Mouse (Mus musculus): Measurements from ENCODE around the gene Zbtb12. TPM values are rescaled to one million over a fixed set of nuclear protein-coding genes. Genes with fewer than 3 reads are reported as not detected.
"Not testable (repeated sequence)": the region's sequence is repeated elsewhere in the genome, so short reads cannot be mapped to it uniquely, and the experiment has no call there.

The Zbtb12 gene
- total RNA-seq, 2 experiments from 2014 or later, result 0.78 to 1.0 TPM

- no peak for ATAC-seq (ENCODE audit: poor library complexity, severe bottlenecking)
Measured at GRCm38 (mm10) chr17:34899890-34900243, 20.6 kb downstream of the Zbtb12 start.

DNA sequence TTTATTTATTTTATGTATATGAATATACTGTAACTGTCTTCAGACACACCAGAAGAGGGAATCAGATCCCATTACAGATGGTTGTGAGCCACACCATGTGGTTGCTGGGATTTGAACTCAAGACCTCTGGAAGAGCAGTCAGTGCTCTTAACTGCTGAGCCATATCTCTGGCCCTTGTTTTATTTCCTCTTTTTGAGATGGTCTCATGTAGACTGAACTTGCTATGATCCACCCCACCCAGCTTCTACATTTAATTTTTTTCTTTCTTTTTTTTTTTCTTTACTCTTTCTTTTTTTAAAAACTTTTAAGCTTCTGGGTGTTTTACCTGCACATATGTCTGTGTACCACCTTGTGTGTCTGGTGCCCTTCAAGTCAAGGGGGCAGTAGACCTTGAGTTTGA, 21.5 kb downstream of the Zbtb12 start:
- ATAC-seq (ENCODE audit: poor library complexity, severe bottlenecking), result not testable (repeated sequence)

DNA sequence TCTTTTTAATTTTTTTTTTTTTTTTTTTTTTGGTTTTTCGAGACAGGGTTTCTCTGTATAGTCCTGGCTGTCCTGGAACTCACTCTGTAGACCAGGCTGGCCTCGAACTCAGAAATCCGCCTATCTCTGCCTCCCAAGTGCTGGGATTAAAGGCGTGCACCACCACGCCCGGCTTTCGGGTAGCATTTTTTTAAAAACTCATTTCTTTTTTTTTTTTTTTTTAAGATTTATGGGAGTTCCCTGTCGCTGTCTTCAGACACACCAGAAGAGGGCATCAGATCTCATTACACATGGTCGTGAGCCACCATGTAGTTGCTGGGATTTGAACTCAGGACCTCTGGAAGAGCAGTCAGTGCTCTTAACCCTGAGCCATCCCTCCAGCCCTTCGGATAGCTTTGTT, 22.7 kb downstream of the Zbtb12 start:
- ATAC-seq (ENCODE audit: poor library complexity, severe bottlenecking), result not testable (repeated sequence)

DNA sequence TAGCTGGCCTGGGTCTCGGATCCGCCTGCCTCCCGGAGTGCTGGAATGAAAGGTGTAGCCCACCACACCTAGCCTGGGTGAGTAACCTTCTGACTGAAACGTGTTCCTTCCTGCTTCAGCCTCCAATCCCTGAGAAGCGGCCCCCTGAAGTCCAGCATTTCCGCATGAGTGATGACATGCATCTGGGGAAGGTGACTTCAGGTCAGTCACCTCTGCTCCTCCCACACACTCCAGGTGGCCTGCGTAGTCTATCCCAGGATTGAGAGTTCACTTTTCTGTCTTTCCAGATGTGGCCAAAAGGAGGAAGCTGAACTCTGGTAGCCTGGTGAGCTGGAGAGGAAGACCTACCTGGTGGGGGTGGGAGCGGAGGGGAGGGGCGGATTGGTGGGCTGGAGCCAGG, 23.6 kb downstream of the Zbtb12 start:
- ATAC-seq (ENCODE audit: poor library complexity, severe bottlenecking), result no peak

GRCm38 (mm10) chr17:34910982-34911381, 31.7 kb downstream of the Zbtb12 start:
- ATAC-seq (ENCODE audit: poor library complexity, severe bottlenecking), result no peak

DNA sequence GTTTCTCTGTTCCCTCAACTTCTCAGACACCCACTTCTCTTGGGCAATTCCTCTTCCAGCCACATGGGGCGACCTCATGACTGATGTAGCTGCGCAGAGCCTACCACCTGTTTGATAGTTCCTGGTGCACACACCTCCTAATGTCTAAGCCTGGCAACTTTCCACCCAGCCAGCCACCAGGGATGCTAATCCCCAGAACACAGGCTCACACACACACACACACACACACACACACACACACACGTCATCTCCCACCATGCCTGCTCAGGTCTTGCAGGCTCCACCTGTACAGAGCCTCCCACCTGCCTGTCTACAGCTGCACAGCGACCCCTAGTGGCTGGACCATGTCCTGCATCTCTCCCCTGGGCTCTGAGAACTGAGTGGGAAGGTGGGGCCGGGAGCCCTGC, 32.7 kb downstream of the Zbtb12 start:
- peak; percentile 92 for ATAC-seq (ENCODE audit: poor library complexity, severe bottlenecking)

DNA sequence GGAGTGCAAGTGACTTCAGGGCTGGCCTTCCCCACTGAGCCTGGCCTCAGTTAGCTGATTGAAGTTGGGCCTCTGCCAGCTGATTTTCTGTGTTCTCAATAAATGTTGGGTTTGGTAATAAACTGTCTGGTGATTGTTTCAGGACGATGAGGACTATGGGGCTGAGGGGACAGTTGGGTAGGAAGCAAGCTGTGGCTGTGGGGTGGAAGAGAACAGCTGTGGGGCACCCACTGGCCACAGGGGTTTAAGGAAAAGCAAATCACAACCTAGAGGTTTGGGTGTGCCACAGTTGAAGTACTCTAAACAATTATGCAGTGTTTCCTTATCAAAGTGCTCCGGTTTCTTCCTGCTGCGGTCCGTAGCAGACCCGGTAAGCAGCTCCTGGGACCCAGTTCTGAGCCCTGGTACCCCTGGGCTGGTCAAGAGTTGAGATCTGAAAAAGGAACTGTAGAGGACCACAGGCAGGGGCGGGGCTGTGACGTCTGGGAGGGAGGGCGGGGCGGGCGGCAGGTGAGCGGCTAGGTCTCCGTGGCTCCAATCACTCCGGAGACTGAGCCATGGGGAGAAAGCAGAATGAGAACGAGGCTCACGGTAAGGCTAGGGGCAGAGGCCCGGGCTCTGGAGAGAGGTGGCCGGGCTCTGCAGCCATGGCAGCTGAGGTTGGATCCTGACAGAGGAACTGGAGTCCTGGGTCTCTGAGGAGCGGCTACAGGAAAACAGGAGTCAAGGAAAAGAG, 34.8 kb downstream of the Zbtb12 start, which contains the start of gene Slc44a4:
Gene Slc44a4, plus strand, starts transcription at position 537 of the 736 bp plus-strand sequence.
- ATAC-seq (ENCODE audit: poor library complexity, severe bottlenecking), result no peak

DNA sequence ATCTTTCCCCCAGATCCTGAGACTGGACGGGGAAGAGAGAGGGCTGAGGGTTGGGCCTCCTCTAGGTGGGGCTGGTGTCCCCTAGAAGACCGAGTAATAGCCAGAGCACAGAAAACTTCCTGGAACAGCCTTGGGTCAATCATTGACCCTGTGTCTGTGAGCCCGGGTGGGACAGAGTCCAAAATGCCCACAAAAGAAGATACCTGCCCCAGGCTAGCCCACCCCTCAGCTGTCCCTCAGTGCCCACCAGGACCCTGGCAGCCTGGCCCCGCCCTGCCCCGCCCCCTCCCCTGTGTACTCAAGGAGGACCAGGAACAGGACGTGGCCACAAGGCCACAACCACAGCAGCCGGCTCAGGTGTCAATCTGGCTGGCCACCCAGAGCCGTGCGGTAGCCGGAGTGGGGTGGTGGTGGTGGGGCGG, 36.1 kb downstream of the Zbtb12 start:
- ATAC-seq (ENCODE audit: poor library complexity, severe bottlenecking), result peak; percentile 36

DNA sequence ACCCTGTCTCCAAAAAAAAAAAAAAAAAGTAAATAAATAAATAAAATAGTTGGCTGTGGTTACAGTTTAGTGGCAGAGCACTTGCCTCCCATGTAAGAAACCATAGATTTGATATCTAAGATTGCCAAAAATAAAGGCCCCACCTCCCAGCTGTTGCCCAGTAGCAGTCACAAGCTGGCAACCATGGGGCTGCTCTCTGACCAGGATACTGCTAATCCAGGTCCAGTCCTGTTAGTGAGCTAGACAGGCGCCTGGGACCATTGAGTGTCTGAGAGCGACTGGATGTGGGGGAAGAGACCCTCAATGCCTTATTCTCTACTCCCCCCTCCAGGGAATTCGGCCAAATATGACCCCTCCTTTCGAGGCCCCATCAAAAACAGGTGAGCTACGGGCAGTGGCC, 37.0 kb downstream of the Zbtb12 start:
- no peak for ATAC-seq (ENCODE audit: poor library complexity, severe bottlenecking)

- ATAC-seq (ENCODE audit: poor library complexity, severe bottlenecking), result no peak; the same call in 1 of the 2 replicates
Measured at GRCm38 (mm10) chr17:34917188-34917587, 37.9 kb downstream of the Zbtb12 start.

GRCm38 (mm10) chr17:34922939-34923338, 43.7 kb downstream of the Zbtb12 start:
- ATAC-seq (ENCODE audit: poor library complexity, severe bottlenecking), result 0 out of 2 replicates have a peak, but pooled peaks have one; percentile 38

GRCm38 (mm10) chr17:34924258-34924657, 45.0 kb downstream of the Zbtb12 start:
- no peak for ATAC-seq (ENCODE audit: poor library complexity, severe bottlenecking)

- ATAC-seq (ENCODE audit: poor library complexity, severe bottlenecking), result no peak
Measured at GRCm38 (mm10) chr17:34927306-34928019, 48.2 kb downstream of the Zbtb12 start.

GRCm38 (mm10) chr17:34928841-34929240, 49.6 kb downstream of the Zbtb12 start:
- no peak for ATAC-seq (ENCODE audit: poor library complexity, severe bottlenecking)

DNA sequence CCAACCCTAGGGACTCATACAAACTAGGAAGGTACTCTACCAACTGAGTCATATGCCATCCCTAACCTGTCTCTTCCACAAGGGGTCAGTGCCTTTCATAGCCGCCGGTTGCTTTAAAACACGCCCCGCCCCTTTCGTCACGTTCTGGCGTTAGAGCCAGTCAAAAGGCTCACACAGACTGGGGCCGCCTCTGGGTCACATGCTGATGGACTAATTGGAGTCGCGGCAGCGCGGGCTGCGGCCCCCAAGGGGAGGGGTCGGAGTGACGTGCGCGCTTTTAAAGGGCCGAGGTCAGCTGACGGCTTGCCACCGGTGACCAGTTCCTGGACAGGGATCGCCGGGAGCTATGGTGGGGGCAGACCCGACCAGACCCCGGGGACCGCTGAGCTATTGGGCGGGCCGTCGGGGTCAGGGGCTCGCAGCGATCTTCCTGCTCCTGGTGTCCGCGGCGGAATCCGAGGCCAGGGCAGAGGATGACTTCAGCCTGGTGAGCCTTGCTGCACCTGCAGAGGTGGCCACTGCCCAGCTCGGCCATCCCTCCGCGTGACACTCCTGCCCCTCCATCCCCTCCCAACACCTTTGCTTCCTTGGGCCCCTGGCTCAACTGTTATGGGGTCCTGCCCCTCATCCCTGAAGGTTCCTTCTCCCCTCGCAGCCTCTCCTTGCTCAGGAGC, 51.9 kb downstream of the Zbtb12 start, which contains the start of gene Neu1:
Gene Neu1, plus strand, starts transcription at position 193 of the 674 bp plus-strand sequence.
- peak; percentile 92 for ATAC-seq (ENCODE audit: poor library complexity, severe bottlenecking)

DNA sequence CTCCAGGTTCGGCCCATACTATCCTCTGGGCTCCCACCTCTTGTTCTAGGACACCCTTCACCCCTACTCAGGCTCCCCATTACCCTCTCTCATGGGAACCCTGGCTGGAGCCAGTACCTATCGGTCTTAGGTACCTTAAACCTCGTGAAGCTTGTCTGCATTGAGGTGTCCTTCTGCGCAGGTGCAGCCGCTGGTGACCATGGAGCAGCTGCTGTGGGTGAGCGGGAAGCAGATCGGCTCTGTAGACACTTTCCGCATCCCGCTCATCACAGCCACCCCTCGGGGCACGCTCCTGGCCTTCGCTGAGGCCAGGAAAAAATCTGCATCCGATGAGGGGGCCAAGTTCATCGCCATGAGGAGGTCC, 52.4 kb downstream of the Zbtb12 start:
- ATAC-seq (ENCODE audit: poor library complexity, severe bottlenecking), result no peak

GRCm38 (mm10) chr17:34932287-34932686, 53.0 kb downstream of the Zbtb12 start:
- ATAC-seq (ENCODE audit: poor library complexity, severe bottlenecking), result no peak

- no peak for ATAC-seq (ENCODE audit: poor library complexity, severe bottlenecking)
Measured at GRCm38 (mm10) chr17:34934031-34934430, 54.7 kb downstream of the Zbtb12 start.

GRCm38 (mm10) chr17:34934830-34935229, 55.5 kb downstream of the Zbtb12 start:
- ATAC-seq (ENCODE audit: poor library complexity, severe bottlenecking), result peak; percentile 53

DNA sequence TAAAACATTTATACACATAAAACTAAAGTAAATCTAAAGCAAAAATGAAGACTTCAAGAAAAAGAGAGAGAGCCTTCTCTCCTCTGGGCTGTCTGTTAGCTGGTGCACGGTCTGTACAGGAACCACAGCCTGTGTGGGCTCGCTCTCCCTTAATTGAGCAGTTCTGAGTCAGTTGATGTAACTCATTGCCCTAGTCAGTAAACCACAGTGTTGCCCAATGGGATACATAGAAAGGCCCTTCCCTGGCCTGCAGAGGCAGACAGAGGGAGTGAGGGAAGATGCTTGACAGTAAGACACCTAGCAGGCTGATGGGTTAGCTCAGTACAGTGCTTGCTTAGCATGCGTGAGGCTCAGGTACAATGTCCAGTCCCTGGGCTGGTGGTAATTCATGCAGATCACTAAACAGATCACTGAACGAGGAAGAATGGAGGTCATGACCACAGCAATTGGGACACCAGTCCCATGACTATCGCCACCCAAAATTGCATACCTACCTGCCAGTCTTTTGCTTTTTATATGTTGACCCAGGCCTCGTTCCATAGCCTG, 58.8 kb downstream of the Zbtb12 start:
- peak; percentile 83 for ATAC-seq (ENCODE audit: poor library complexity, severe bottlenecking)

- ATAC-seq (ENCODE audit: poor library complexity, severe bottlenecking), result no peak
Measured at GRCm38 (mm10) chr17:34941344-34942041, 62.2 kb downstream of the Zbtb12 start.

Measured in megakaryocyte, adult 5-6 weeks (primary cell).